Mouse (Mus musculus) brain, embryonic 18.5 days (tissue): Measurements from ENCODE around the gene Atrnl1.

Experiments used
- DNase-seq: peaks from one replicate; pipeline ENCODE4 v3.0.0-alpha.2; 2012; ENCODE audit warnings: low read depth, low spot score

The Atrnl1 gene

DNA sequence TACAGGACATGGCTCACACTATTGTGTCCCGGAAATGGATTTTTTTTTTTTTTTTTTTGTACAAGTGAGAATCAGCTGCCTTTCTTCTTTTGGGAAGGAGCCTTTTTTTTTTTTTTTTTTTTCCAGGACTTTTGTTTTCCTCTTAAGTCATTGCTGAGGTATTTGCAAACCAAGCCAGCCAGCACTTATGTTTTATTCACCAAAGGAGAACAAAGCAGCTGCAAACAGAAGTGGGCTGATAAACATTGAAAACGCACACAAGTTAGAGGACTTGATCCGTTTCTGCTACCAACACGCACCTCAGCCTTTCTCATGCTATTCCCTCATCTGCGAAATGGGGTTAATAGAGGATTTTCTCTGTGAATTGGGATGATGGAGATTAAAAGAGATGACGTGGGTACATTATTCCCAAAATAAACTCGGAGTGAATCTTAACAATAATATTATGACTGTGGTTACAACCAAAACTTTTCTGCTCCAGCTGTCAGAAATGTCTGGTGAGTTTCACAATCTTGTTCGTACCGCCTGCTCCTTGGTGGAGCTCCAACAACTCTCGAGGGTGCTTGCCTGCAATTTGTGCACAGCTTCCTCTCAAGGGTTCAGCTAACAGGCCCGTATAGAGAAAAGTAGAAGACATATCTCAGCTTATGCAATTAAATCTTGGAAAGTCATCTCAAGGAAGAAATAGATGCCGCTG is 1.3 kb upstream of the Atrnl1 start:
- no peak for DNase-seq

- DNase-seq: no peak
These were observed 767 bp upstream of the Atrnl1 start for GRCm38 (mm10) chr19:57610058-57610475.

GRCm38 (mm10) chr19:57611291-57612178 is 701 bp downstream of the Atrnl1 start:
- no peak for DNase-seq

DNA sequence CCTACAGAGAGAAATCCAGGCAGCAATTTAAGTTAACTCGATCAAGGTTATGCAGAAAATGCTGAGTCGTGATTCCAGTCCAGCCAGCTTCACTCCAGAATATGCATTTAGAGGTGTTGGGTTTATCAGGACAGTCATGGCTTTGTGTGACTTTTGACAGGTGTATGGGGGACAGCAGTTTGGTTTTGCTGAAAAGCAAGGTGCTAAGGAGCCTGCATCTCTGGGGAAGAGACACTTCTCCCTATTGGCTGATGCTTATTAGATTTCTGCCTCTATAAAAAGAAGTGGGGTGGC is 1.3 kb downstream of the Atrnl1 start:
- no peak for DNase-seq

- no peak for DNase-seq
These were observed 5.3 kb downstream of the Atrnl1 start for GRCm38 (mm10) chr19:57615972-57616621.

DNA sequence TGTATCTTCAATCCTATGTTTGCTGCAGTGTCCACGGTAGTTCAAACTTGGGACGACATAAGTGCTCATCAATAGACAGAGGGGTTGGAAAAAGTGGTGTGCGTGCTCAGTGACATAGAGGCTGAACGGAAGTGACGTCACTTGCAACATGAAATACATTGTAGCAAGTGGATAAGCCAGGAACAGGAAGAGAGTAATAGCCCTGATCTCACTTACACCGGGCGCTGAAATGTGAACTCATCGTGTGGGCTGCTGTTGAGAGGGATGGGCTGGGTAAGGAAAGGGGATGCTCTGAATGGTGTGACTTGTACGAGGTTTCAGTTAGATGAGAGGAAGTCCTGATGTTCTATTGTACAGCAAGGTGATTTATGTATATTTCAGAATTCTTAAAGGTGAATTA is 8.3 kb downstream of the Atrnl1 start:
- DNase-seq: no peak

DNA sequence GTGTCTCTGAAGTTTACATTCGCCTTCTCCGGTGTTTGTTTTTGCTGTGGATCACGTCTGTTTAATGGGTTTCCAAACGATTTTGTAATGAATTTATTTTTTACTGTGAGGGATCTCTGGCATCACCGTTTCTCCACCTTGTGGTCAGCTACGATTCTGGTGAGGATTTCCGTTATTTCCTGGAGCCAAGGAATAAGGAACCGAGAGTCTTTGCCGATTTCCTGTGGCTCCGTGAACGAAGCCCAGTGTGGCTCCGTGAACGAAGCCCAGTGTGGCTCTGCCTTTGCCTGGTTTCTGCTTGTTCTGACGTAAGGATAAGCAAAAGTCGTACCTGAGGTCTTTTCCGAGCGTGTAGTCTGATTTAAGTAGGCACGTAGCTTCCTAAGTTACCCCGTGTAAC is 11.0 kb downstream of the Atrnl1 start:
- no peak for DNase-seq

GRCm38 (mm10) chr19:57625738-57626137 is 14.9 kb downstream of the Atrnl1 start:
- DNase-seq: no peak

DNA sequence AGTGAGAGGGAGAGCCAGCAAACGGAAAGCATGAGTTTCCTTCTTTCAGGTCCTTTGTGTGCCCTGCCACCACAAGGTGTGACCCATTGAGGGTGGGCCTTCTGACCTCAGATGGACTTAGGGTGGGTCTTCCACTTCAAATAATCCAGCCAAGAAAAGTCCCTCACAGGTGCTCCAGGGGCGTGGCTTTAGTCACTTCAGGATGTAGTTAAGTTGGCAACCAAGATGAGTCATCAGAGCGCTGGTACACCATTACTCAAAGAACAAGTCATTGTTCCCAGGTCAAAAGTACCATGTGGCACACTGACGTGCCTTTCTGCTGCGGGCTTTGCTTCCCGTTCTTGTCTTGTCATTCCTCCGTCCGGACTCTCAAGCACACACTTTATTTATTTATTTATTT is 16.4 kb downstream of the Atrnl1 start:
- DNase-seq: no peak

DNA sequence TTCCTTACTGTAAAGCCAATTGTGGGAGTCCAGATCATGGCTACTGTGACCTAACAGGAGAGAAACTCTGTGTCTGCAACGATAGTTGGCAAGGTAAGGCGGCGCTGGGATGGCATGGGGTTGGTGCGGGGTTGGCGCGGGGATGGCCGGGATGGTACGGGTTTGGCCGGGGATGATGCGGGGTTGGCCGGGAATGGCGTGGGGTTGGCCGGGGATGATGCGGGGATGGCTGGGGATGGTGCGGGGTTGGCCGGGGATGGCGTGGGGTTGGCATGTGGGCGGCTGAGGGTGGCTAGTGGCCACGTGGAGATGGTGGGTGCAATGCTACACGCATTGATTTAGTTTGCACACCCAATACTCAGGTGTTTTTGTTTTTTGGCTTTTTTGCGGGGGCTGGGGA is 31.7 kb downstream of the Atrnl1 start:
- no peak for DNase-seq

- peak; percentile 49 for DNase-seq
These were observed 32.1 kb downstream of the Atrnl1 start for GRCm38 (mm10) chr19:57642980-57643379.

GRCm38 (mm10) chr19:57648202-57648943 is 37.5 kb downstream of the Atrnl1 start:
- DNase-seq: no peak

DNA sequence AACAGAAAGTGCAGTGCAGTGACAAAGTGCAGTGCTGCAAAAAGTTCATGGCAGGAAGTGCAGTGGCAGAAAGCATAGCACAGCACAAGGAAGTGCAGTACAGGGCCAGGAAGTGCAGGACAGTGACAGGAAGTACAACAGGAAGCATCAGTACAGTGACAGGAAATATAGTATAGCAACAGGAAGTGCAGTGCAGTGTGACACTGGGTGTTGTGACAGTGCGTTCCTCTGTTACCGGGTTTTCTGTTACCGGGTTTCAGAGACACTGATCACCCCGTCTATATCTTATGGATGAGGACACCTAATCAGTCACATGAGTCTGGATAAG is 38.1 kb downstream of the Atrnl1 start:
- no peak for DNase-seq

DNA sequence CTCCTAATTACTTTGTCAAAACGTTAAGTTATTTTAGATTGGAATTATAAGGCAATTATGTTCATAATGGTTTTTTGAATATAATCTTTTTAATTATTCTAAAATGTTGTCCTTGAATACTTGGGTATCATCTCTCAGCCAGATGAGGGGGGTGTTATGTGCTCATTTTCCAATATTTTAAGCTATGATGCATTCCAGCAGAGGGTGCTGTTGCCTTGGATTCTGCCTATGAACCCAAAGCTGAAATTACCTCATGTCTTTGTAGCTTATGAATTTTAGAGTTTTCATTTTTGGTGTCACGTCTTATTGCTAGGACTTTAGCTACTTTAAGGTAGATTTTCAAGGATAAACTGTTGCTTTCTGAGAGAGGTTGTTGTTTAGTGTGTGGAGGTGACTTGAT is 44.2 kb downstream of the Atrnl1 start:
- peak; percentile 51 for DNase-seq

- no peak for DNase-seq
These were observed 44.7 kb downstream of the Atrnl1 start for GRCm38 (mm10) chr19:57655491-57655890.

DNA sequence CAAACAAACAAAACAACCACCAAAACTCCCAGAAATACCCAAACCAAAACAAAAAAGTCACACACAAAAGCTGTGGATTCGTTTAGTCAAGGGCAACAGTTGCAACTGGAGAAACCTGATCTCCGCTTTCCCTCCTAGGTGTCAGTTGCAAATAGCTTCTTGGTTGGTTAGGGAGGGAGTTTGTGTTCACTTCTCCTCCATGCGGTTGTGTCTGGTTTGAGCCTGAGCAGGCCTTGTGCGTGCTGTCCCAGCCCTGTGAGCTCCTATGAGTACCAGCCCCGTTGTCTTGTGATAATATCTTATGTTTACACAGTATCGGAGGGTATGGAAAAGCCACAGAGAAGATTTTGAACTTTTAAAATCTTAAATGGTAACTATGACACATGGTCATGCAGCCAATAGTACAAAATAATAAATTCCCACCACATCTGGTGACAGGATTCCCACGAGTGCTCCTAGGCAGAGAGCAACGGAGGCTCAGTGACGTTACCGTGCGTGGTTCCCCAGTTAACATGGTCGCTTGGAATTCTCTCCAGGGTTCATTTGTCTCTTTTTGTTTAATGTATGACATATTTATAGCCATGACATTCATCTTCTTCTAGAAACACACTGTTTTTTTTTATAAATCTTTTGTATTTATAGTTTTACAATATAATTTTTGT is 46.7 kb downstream of the Atrnl1 start:
- DNase-seq: no peak

GRCm38 (mm10) chr19:57658111-57659091 is 47.6 kb downstream of the Atrnl1 start:
- no peak for DNase-seq

DNA sequence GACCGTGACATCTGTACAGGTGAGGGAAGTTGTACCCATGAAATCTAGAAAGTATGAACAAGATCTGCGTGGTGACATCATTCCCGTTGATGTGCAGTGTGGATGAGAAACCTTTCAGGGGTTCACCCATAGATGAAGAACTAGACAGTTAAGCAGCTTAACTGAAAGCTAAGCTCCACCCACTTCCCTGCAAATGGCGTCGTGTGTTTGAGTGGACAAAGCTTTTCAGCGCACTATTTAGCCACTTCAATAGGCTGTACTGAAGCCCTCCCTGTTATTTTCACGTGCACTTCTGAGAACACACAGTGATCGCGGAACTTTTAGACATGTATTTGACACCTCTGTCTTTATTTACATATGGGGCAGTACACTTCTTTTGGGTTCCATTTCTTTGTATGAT is 56.2 kb downstream of the Atrnl1 start:
- DNase-seq: no peak

GRCm38 (mm10) chr19:57667946-57668345 is 57.1 kb downstream of the Atrnl1 start:
- DNase-seq: no peak

DNA sequence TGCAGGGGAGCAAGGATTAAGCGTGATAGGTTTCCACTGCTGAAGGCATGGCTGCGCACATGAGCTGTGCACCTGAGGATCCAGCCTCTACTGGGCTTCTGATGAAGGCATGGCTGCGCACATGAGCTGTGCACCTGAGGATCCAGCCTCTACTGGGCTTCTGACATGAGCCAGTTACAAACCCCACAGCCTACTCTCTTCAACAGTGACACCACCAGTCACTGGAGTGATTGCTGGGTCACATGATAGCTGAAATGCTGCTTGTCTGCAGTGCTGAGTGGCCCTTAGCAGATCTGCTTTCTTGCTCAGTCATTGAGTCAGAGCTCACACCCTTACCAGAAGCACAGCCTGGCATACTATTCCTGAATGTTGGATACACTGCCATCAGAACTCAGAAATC is 68.6 kb downstream of the Atrnl1 start:
- DNase-seq: no peak
